Mouse (Mus musculus): ENCODE data around the gene Calm1.

The Calm1 gene

DNA sequence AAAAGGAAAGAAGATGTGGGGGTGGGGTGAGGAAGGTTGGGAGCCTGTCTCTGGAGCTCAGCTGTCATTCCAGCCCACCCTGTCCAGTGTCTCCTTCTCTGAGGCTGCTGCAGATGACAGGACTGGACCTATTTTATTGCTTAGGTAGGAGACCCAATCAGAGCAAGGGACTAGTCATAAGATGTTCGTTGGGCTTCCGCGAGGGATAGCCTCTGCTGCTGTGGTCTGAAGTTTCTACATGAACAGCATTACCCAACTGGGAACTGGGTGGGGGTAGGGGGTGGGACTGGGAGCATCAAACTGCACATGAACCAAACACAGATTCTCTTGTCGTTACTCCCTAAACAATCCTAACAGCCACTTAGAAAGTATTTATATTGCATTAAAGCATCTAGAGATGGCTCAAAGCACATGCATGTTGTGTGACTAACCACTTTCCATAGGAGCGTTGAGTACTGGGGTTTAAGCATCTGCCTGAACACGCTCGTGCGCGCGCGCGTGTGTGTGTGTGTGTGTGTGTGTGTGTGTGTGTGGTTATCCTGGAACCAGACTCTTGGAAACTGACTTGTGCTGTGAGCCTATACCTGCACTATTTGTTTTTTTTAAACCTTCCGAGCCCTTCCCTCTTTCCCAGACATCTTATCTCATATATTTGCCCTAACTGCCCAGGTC, 23.2 kb downstream of the Calm1 start:
- no peak for DNase-seq (ENCODE audit: low spot score in 2 of 2)

DNA sequence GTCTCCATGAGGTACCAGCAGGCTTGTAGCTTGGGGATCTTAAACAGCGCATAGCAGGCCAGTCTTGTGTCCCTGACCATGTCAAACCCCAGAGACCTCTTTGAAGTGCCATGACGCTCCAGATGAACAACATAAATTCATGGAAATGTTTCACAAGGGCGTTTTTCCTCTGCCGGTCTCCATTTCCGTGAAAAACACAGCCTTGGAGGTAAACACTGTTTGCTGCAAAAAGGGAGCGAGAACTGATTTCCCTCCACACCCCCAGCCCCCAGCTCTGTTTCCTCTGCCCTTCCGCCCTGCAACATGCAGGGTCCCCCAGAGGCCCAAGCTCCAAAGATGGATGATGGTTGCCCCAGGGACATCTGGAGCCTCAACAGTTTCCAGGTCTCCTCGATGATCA, 24.3 kb downstream of the Calm1 start:
- DNase-seq (ENCODE audit: low spot score in 2 of 2) = no peak

DNA sequence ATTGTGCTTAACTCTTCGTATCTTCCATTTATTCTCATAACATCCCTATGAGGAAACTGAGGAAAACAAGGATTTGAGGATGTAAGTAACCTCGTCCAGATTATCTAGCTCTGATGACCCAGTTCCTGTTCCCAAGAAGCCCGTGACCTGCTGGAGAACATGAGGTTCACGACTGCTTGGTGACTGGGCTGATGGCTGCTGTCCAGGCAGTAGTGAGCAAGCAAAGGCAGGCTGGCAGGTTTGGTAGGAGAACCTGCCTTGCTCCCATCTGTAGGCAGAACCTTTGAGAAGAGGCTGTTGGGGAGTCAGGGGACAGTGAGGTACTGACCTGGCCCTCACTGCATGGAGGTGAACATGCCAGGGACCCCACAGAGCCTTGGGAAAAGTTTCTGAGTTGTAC, 26.0 kb downstream of the Calm1 start:
- no peak for DNase-seq (ENCODE audit: low spot score in 2 of 2)

DNA sequence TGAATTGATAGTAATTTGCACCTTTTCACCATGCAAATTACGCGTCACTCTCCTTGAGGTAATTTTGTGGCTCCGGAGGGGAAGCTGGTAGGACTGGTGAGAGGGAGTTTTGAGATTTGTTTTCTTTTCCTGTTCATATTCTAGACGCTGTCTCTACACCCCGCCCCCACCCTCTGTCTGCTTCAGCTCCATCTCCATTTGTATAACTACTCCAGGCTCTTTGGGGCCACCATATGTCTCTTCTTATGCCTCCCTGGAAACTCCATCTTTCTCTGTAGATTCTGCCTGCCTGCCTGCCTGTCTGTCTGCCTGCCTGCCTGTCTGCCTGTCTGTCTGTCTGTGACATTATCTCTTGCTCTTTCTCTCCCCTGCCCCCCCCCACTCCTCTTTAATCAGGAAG, 26.8 kb downstream of the Calm1 start:
- no peak for DNase-seq (ENCODE audit: low spot score in 2 of 2)

DNA sequence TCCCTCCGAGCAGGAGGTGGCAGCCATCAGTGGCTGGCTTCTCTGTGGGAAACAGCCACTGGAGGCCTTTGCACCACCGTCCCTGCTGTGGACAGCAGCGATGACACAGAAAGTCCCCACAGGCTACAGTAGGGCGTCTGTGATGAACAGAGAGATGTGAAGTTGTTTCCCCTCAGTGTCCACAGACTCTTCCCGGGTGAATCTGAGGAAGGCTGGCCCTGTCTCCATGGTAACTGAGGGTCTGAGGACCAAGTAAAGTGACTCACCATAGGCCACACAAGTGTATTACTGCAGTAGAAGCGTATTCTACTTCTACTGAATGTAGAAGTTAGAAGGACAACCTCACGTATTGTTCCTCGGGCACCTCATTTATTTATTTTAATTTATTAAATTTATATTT, 27.4 kb downstream of the Calm1 start:
- no peak for DNase-seq (ENCODE audit: low spot score in 2 of 2)

DNA sequence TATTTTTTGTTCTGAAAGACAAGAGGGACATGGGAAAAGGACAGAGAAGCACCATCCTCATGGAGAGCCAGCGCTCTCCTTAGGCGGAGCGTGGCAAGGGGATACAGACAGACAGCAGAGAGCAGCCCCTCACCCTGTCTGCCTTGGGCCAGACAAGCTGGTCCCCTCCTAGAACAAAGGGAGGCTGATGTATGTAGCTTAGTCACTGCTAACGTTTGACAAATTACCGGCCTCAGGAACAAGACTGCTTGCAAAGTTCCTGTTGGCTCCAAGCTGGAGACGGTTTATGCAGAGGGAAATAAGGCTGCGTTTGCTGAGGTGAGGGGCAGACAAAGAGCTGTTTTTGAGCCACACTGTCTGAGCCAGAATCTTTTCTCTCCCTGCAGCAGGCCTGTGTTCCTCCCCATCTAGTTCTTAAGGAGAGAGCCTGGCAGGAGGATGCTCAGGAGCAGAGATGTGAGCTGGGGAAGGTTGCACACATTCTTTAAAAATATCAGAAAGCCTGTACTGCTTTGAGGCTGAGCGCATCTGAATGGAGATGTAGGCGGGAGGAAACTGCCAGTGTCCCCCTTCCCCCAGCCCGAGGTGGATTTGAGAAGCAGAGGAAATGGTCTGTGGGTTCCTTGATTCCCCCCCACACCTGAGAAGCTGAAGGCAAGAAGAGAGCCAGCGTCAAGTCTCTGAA, 28.9 kb downstream of the Calm1 start:
- DNase-seq (ENCODE audit: low spot score in 2 of 2) = no peak

DNA sequence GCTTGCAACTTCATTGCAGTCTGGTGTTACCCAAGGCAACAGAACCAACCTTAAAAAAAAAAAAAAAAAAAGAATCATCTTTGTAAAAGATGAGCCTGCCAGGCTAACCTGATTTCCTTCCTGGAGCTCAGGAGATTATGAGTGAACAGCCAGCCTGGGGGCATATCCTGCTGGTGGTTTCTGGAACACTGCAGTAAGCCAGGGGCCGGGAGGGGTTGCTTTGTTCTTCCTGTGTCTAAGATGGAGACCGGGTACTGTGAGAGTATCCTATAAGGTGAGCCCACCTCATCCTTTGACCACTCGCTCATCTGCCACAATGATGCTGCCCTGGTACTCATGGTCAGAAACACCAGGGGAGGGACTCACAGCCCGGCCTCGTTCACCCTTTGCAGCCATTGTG, 35.0 kb downstream of the Calm1 start:
- DNase-seq (ENCODE audit: low spot score in 2 of 2) = no peak

DNA sequence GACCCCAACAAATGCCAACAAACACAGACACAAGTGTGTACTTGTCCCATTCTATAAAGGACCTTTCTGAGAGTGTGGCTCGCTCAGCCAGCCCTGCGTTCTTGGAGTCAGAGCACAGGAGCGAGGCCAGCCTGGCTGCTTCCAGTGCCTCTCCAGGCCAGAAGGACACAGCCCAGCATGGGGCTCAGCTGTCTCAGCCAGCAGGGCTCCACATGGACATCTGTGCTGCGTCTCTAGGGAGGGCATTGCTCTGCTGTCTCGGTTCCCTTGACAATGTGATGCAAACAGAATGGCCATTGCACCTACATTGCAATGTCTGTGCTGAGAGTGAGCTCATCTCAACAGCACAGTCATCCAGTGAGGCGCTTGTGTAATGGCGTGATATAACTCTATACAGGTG, 35.7 kb downstream of the Calm1 start:
- no peak for DNase-seq (ENCODE audit: low spot score in 2 of 2)

DNA sequence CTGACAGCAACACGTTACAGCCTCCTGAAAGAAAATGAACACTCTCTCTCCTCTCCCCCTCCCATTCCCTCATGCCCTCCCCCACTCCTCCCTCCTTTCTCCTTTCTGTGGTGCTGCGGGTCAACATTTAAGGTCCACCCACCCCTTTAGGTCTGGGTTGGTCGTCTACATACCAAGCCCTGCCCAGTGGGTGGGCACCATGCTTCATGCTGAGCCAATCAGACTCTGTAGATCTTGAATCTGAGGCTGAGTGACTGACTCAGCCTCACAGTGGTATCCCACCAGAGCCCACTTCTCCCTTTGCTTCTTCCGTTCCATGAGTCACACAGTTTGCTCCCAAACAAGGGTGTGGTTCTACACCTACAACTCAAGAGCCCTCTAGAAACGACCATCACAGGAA, 36.2 kb downstream of the Calm1 start:
- no peak for DNase-seq (ENCODE audit: low spot score in 2 of 2)

DNA sequence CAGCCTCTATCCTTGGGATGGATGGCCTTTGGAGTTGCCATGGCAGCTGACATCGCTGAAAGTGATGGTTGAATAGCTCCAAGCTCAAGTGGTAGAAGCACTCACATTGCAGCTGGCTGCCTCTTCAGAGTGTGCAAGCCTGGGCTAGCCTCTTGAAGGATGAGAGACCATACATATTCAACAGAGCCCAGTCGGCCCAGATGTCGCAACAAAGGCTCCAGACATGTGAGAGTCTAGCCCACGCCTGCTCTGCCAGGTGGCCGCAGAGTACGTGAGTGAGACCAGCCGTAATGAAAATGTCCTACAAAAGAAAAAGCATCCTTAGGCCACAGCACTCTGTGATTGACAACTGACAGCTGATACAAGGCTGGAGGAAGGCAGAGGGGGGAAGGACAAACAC, 40.2 kb downstream of the Calm1 start:
- DNase-seq (ENCODE audit: low spot score in 2 of 2) = no peak

DNA sequence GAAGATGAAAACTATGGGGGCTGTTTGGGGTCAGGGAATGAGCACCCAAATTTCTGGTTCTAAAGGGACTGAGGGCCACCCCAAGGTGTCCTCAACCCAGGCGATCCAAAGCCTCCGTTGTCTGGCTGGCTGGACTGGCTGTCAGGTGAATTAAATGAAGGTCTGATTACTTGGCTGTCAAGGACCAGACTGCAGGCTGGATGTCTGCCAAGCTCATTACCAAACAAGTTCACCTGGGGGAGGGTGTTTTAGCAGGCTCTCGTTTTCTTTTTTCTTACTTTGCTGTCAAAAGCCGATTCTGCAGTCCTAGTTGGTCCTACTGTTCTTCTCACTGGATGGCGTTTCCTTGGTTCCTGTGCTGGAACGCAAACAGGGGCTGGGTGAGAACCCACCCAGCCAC, 40.6 kb downstream of the Calm1 start:
- DNase-seq (ENCODE audit: low spot score in 2 of 2) = no peak

DNA sequence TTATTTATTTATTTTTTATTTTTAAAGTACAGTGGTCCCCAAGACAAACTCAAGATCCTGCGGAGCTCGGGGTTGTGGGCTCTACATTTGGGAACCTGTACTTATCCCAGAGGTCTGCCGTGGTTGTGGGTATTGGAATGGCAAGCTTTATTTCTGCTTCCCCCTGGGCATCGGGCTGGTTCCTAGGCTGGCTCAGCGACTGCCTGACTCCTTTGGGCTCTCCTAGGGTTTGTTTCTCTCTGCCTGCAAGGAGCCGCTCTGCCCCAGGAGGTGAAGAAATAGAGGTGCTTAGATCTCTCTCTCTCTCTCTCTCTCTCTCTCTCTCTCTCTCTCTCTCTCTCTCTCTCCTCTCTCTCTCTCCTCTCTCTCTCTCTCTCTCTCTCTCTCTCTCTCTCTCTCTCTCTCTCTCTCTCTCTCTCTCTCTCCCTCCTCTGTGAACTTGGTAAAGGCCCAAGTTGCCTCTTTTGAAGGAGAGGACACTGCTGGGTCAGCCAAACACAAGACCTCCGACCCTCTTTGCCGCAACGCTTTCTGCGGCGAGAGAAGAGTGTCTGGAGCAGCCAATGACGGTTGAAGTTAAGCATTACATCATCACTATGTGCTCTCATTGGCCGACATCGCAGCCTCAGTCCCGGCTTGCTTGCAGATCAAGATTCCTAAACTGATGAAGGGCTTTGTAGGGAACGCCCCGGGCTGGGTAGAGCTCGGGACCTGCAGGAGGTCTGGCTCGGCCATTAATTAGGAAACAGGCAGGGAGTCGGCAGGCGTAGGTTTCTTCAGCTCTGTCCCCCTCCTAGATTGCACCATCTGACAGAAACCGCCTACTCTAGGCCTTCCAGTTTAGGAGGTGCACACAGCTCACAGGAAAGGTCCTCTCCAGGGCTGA, 42.9 kb downstream of the Calm1 start:
- peak in 1 of 2 experiments; percentile 32 for DNase-seq (ENCODE audit: low spot score in 2 of 2)

DNA sequence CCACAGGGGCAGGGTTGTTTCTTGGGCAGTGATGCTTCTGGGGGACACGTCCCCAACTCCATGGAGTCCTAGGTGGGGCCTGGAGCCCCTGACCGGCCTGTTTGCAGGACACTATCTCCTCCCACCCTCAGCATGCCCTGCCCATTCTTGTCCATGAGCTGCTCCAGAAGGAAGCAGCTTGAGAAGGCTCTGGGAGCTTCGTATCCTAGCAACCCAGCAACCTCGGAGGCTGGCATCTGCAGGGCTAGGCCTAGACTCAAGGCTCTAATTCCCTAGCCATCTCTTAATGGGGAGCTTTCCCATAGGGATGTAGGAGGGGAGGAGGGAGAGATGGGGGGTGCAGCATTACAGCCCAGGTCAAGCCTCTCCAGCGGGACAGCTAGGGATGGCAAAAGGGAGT, 45.3 kb downstream of the Calm1 start:
- no peak for DNase-seq (ENCODE audit: low spot score in 2 of 2)

DNA sequence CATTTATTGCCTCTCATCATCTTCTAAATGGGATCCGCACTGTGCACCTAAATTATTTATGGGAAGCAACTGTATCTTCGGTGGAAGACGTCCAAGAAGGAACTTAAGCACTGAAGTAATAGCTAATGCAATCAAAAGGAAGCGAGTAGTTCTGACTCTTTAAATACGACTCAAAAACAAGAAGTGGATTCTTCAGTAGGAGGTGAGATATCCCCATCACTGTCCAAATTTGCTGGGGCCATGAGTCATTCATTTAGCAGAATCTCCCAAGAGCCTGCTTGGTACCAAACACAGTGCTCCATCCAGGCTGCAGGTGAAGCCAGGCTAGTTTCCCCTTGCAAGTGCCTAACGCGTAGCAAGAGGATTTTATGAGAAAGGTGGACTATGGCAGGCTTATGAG, 49.9 kb downstream of the Calm1 start:
- DNase-seq (ENCODE audit: low spot score in 2 of 2) = no peak

DNA sequence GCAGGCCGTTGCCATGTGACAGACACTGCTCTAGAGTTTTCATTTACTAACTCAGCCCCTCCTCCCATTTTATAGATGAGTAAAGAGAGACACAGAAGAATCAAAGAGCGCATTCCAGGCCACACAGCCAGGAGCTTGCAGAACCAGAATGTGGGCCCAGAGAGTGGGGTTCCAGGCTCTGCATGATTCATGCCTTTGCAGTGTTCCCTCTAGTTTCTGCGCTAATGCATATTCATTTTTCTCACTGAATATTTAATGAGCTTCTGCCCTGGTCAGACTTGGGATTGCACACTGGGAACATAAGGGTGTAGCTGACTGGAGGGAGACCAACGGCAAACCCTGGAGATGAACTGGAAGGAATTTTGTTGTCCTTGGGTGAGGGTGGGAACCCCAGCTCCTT, 55.2 kb downstream of the Calm1 start:
- no peak for DNase-seq (ENCODE audit: low spot score in 2 of 2)

DNA sequence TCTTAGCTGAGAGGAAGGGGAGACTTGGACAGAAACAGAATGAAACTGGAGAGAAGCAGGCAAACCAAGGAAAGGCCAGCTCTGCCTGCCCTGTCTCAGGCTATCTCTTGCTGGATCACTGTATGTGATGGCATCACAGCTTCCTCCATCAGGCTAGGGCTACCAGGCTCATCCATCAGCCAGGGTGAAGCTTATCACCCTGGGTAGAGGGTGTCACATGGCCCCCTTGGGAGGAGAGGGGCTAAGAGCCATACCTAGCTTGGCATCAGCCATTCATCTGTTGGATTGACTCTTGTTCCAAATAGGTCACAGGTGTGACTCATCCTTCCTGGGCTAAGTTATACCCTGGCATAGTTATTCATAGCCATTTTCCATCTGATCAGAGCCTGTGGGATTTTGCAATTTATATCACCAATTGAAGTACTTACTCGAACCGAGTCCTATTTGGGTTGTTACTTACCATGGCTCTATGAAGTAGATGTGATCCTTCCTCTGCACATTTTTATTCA, 56.3 kb downstream of the Calm1 start:
- DNase-seq (ENCODE audit: low spot score in 2 of 2) = no peak

DNA sequence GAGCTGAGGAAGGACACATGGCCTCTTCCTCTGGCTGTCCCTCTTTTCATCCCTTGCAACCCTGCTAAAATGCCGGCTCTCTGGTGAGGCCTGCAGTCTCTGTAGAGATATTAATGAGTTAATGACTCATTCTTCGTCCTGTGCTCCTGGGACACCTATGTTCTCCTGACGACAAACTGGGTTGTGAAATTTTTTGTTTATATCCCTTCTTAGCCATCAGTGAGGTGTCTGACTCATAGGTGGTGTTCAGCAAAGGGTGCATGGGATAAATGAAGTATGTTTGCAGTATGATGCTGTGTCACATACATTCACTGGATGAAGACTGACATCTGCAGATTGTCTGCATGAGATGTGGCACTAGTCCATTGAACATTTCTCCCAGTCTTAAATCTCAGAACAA, 58.5 kb downstream of the Calm1 start:
- no peak for DNase-seq (ENCODE audit: low spot score in 2 of 2)
